Mouse (Mus musculus) limb, embryonic 15.5 days (tissue): Measurements from ENCODE around the gene Rgr. TPM values are rescaled to one million over a fixed set of nuclear protein-coding genes. Genes with fewer than 3 reads are reported as not detected.

Source experiments
- ATAC-seq: fragments of 200-750 bp; cut with Nextera tagmentation; 2 replicates; pipeline ENCODE4 v1.8.0; 2017; ENCODE audit warnings: low read depth, moderate TSS enrichment; ENCODE audit not compliant: insufficient number of reproducible peaks, low FRiP score, low TSS enrichment
- H3K27ac ChIP-seq: fragments of 300-500 bp; sonication (generic); 2 replicates; pipeline ENCODE4 v1.5.1; 2015; ENCODE audit warnings: moderate library complexity, mild to moderate bottlenecking, inconsistent platforms
- H3K27me3 ChIP-seq: fragments of 300-500 bp; sonication (generic); 2 replicates; pipeline ENCODE4 v1.6.1; 2015; ENCODE audit warnings: inconsistent platforms
- H3K36me3 ChIP-seq: fragments of 300-500 bp; sonication (generic); 2 replicates; pipeline ENCODE4 v1.6.1; 2015; ENCODE audit warnings: inconsistent platforms
- H3K4me1 ChIP-seq: fragments of 300-500 bp; sonication (generic); 2 replicates; pipeline ENCODE4 v1.6.1; 2015; ENCODE audit warnings: inconsistent platforms
- H3K4me2 ChIP-seq: fragments of 300-500 bp; sonication (generic); 2 replicates; pipeline ENCODE4 v1.6.1; 2015; ENCODE audit warnings: mild to moderate bottlenecking, inconsistent platforms
- H3K4me3 ChIP-seq: fragments of 300-500 bp; sonication (generic); 2 replicates; pipeline ENCODE4 v1.5.1; 2015; ENCODE audit warnings: mild to moderate bottlenecking, inconsistent platforms
- H3K9ac ChIP-seq: fragments of 300-500 bp; sonication (generic); 2 replicates; pipeline ENCODE4 v1.6.1; 2015; ENCODE audit warnings: inconsistent platforms
- H3K9me3 ChIP-seq: fragments of 300-500 bp; sonication (generic); 2 replicates; pipeline ENCODE4 v1.6.1; 2016; ENCODE audit warnings: inconsistent platforms
- WGBS: fragments of 180-500 bp; shearing (Covaris S2); methylation state at CpG from one replicate; pipeline ENCODE4 v1.1.7; 2015; 5-methylcytosine and 5-hydroxymethylcytosine counted together
- polyA plus RNA-seq: library from polyadenylated mRNA; unstranded; fragments of >200 nt; fragmentation: Nextera tagmentation; extraction: Ambion mirVana; gene quantifications from 2 replicates; pipeline ENCODE4 v1.2.1, GENCODE M21; 2015

Gene Rgr
- 0.21 and 0.23 TPM in 2 replicates for polyA plus RNA-seq

- no peaks in the 10 kb centered on the region for H3K36me3 ChIP-seq
- no peaks in the 10 kb centered on the region for H3K27me3 ChIP-seq
- no peak within 1 kb of the TSS for H3K27ac ChIP-seq
- ATAC-seq: no peak
- no peak within 1 kb of the TSS for H3K9ac ChIP-seq
- H3K9me3 ChIP-seq: no peaks in the 10 kb centered on the region
- 76% methylated on average over 1 of the region's 1 CpGs for WGBS
- H3K4me2 ChIP-seq: no peak within 1 kb of the TSS
- H3K4me3 ChIP-seq: no peak within 1 kb of the TSS
- no peaks in the 10 kb centered on the region for H3K4me1 ChIP-seq
These were observed at the start of gene Rgr for GRCm38 (mm10) chr14:37048914-37049410. Gene Rgr, minus strand, starts transcription at chr14:37048964.

GRCm38 (mm10) chr14:37097956-37098530 is 49.3 kb upstream of the Rgr start, which contains the start of gene Cdhr1:
Gene Cdhr1, minus strand, starts transcription at chr14:37098347.
- WGBS: 1% methylated on average over 30 of the region's 30 CpGs
- peak within 1 kb of the TSS; percentile 44 for H3K4me2 ChIP-seq
- no peak for ATAC-seq
- H3K27me3 ChIP-seq: peaks cover 30% of the 10 kb centered on the region
- H3K4me3 ChIP-seq: peak within 1 kb of the TSS; percentile 27
- H3K4me1 ChIP-seq: peaks cover 9% of the 10 kb centered on the region
- H3K9ac ChIP-seq: 0 out of 2 replicates have a peak within 1 kb of the TSS, but pooled peaks have one; percentile 8
- no peaks in the 10 kb centered on the region for H3K9me3 ChIP-seq
- H3K36me3 ChIP-seq: no peaks in the 10 kb centered on the region
- no peak within 1 kb of the TSS for H3K27ac ChIP-seq

GRCm38 (mm10) chr14:37095556-37095955 is 46.8 kb upstream of the Rgr start:
- Histone ChIP-seq H3K4me1 (peaks cover 9% of the 10 kb centered on the region), H3K4me2 (no peak overlapping the region), H3K36me3 (no peaks in the 10 kb centered on the region), H3K9ac (no peak overlapping the region), H3K4me3 (no peak overlapping the region), H3K9me3 (no peaks in the 10 kb centered on the region), H3K27me3 (peaks cover 30% of the 10 kb centered on the region), H3K27ac (no peak overlapping the region)
- 77% methylated on average over 4 of the region's 4 CpGs for WGBS
- no peak for ATAC-seq

- no peak overlapping the region for H3K9ac ChIP-seq
- no peak for ATAC-seq
These were observed 45.7 kb upstream of the Rgr start for GRCm38 (mm10) chr14:37094436-37094835.

GRCm38 (mm10) chr14:37083755-37084154 is 35.0 kb upstream of the Rgr start:
- H3K4me3 ChIP-seq: no peak overlapping the region
- H3K4me2 ChIP-seq: no peak overlapping the region
- H3K4me1 ChIP-seq: no peaks in the 10 kb centered on the region
- H3K27me3 ChIP-seq: no peaks in the 10 kb centered on the region
- H3K36me3 ChIP-seq: no peaks in the 10 kb centered on the region
- no peak overlapping the region for H3K27ac ChIP-seq
- no peaks in the 10 kb centered on the region for H3K9me3 ChIP-seq
- no peak for ATAC-seq
- H3K9ac ChIP-seq: no peak overlapping the region
- WGBS: 29% methylated on average over 4 of the region's 4 CpGs

More at GRCm38 (mm10) chr14:37094436-37094835, 45.7 kb upstream of the Rgr start:
- no peak overlapping the region for H3K4me2 ChIP-seq
- H3K36me3 ChIP-seq: no peaks in the 10 kb centered on the region
- no peak overlapping the region for H3K4me3 ChIP-seq
- H3K9me3 ChIP-seq: no peaks in the 10 kb centered on the region
- peaks cover 9% of the 10 kb centered on the region for H3K4me1 ChIP-seq
- WGBS: 78% methylated on average over 6 of the region's 6 CpGs
- H3K27me3 ChIP-seq: peaks cover 30% of the 10 kb centered on the region
- H3K27ac ChIP-seq: no peak overlapping the region

GRCm38 (mm10) chr14:37080724-37081123 is 32.0 kb upstream of the Rgr start:
- WGBS: 74% methylated on average over 1 of the region's 1 CpGs
- no peak overlapping the region for H3K4me3 ChIP-seq
- no peak overlapping the region for H3K27ac ChIP-seq
- no peaks in the 10 kb centered on the region for H3K4me1 ChIP-seq
- H3K9ac ChIP-seq: no peak overlapping the region
- no peaks in the 10 kb centered on the region for H3K27me3 ChIP-seq
- no peak overlapping the region for H3K4me2 ChIP-seq
- no peak for ATAC-seq
- no peaks in the 10 kb centered on the region for H3K9me3 ChIP-seq
- H3K36me3 ChIP-seq: no peaks in the 10 kb centered on the region

- Histone ChIP-seq H3K36me3 (no peaks in the 10 kb centered on the region), H3K27me3 (no peaks in the 10 kb centered on the region), H3K9ac (no peak overlapping the region), H3K9me3 (no peaks in the 10 kb centered on the region), H3K27ac (no peak overlapping the region), H3K4me3 (no peak overlapping the region), H3K4me1 (no peaks in the 10 kb centered on the region), H3K4me2 (no peak overlapping the region)
- WGBS: 14% methylated on average over 9 of the region's 9 CpGs
- ATAC-seq: no peak
These were observed 19.8 kb upstream of the Rgr start for GRCm38 (mm10) chr14:37068516-37068915.

GRCm38 (mm10) chr14:37067629-37068028 is 18.9 kb upstream of the Rgr start, which contains the start of gene Lrit2:
Gene Lrit2, plus strand, starts transcription at chr14:37067929.
- no peak for ATAC-seq
- no peaks in the 10 kb centered on the region for H3K27me3 ChIP-seq
- no peaks in the 10 kb centered on the region for H3K4me1 ChIP-seq
- no peak within 1 kb of the TSS for H3K4me3 ChIP-seq
- no peaks in the 10 kb centered on the region for H3K36me3 ChIP-seq
- no peak within 1 kb of the TSS for H3K27ac ChIP-seq
- WGBS: 77% methylated on average over 5 of the region's 5 CpGs
- H3K9ac ChIP-seq: no peak within 1 kb of the TSS
- no peak within 1 kb of the TSS for H3K4me2 ChIP-seq
- H3K9me3 ChIP-seq: no peaks in the 10 kb centered on the region

- H3K36me3 ChIP-seq: no peaks in the 10 kb centered on the region
- no peaks in the 10 kb centered on the region for H3K9me3 ChIP-seq
- no peaks in the 10 kb centered on the region for H3K27me3 ChIP-seq
- no peak overlapping the region for H3K9ac ChIP-seq
- WGBS: 58% methylated on average over 2 of the region's 2 CpGs
- H3K4me1 ChIP-seq: no peaks in the 10 kb centered on the region
- ATAC-seq: no peak
- no peak overlapping the region for H3K27ac ChIP-seq
- no peak overlapping the region for H3K4me2 ChIP-seq
- no peak overlapping the region for H3K4me3 ChIP-seq
These were observed 17.9 kb upstream of the Rgr start for GRCm38 (mm10) chr14:37066636-37067035.

- no peaks in the 10 kb centered on the region for H3K27me3 ChIP-seq
- 64% methylated on average over 2 of the region's 2 CpGs for WGBS
- H3K4me1 ChIP-seq: no peaks in the 10 kb centered on the region
- no peaks in the 10 kb centered on the region for H3K36me3 ChIP-seq
- H3K4me3 ChIP-seq: no peak overlapping the region
- H3K4me2 ChIP-seq: no peak overlapping the region
- H3K9ac ChIP-seq: no peak overlapping the region
- no peak for ATAC-seq
- no peaks in the 10 kb centered on the region for H3K9me3 ChIP-seq
- no peak overlapping the region for H3K27ac ChIP-seq
These were observed 16.1 kb upstream of the Rgr start for GRCm38 (mm10) chr14:37064849-37065248.

- H3K4me3 ChIP-seq: no peak overlapping the region
- ATAC-seq: no peak
- H3K9ac ChIP-seq: no peak overlapping the region
- no peaks in the 10 kb centered on the region for H3K4me1 ChIP-seq
- no peak overlapping the region for H3K27ac ChIP-seq
- 46% methylated on average over 5 of the region's 5 CpGs for WGBS
- H3K27me3 ChIP-seq: no peaks in the 10 kb centered on the region
- no peaks in the 10 kb centered on the region for H3K9me3 ChIP-seq
- no peak overlapping the region for H3K4me2 ChIP-seq
- H3K36me3 ChIP-seq: no peaks in the 10 kb centered on the region
These were observed 14.3 kb downstream of the Rgr start for GRCm38 (mm10) chr14:37034432-37034831.

- H3K4me3 ChIP-seq: no peak overlapping the region
- no peaks in the 10 kb centered on the region for H3K4me1 ChIP-seq
- H3K36me3 ChIP-seq: no peaks in the 10 kb centered on the region
- WGBS: 20% methylated on average over 7 of the region's 7 CpGs
- H3K27me3 ChIP-seq: no peaks in the 10 kb centered on the region
- no peak overlapping the region for H3K9ac ChIP-seq
- no peak for ATAC-seq
- H3K27ac ChIP-seq: no peak overlapping the region
- H3K4me2 ChIP-seq: no peak overlapping the region
- H3K9me3 ChIP-seq: no peaks in the 10 kb centered on the region
These were observed 15.5 kb downstream of the Rgr start for GRCm38 (mm10) chr14:37033241-37033640.
